Mouse (Mus musculus) heart, adult 2 months (tissue): ENCODE measurements around the gene Six2. TPM values are rescaled to one million over a fixed set of nuclear protein-coding genes. Genes with fewer than 3 reads are reported as not detected.
"Not testable (repeated sequence)": the region's sequence is repeated elsewhere in the genome, so short reads cannot be mapped to it uniquely, and the experiment has no call there.

ENCODE experiments used
- DNase-seq, 2 experiments: peaks; one replicate each; pipeline ENCODE4 v3.0.0; 2021
- H3K27ac ChIP-seq: fragments of 200-600 bp; 2 replicates; pipeline ENCODE4 v1.8.1; 2022
- H3K27me3 ChIP-seq: fragments of 200-500 bp; 2 replicates; pipeline ENCODE4 v1.6.1; 2012; ENCODE audit warnings: mild to moderate bottlenecking, low read length, inconsistent platforms, mixed read lengths; ENCODE audit not compliant: control insufficient read depth, insufficient read depth
- H3K36me3 ChIP-seq: fragments of 200-500 bp; 2 replicates; pipeline ENCODE4 v1.6.1; 2012; ENCODE audit warnings: low read length, inconsistent platforms; ENCODE audit not compliant: control insufficient read depth, insufficient read depth
- H3K4me1 ChIP-seq: fragments of 200-500 bp; 2 replicates; pipeline ENCODE4 v1.6.1; 2011; ENCODE audit warnings: low read length; ENCODE audit not compliant: control insufficient read depth, insufficient read depth
- H3K4me3 ChIP-seq: fragments of 200-600 bp; 2 replicates; pipeline ENCODE4 v1.8.1; 2022
- H3K79me2 ChIP-seq: fragments of 200-500 bp; replicated peaks from 2 replicates; pipeline ENCODE4 v1.6.1; 2012; ENCODE audit warnings: mild to moderate bottlenecking, inconsistent platforms, low read length, moderate library complexity, mixed read lengths; ENCODE audit not compliant: control insufficient read depth, insufficient read depth
- H3K9ac ChIP-seq: fragments of 200-500 bp; 2 replicates; pipeline ENCODE4 v1.6.1; 2012; ENCODE audit warnings: low read depth, mild to moderate bottlenecking, control low read depth, inconsistent platforms, low read length, mixed read lengths
- CTCF ChIP-seq: fragments of 200-600 bp; IDR thresholded peaks from 2 replicates; pipeline ENCODE4 v1.8.1; 2022; ENCODE audit warnings: antibody characterized with exemption, mild to moderate bottlenecking, moderate library complexity
- EP300 ChIP-seq: fragments of 200-500 bp; IDR thresholded peaks from 2 replicates; pipeline ENCODE4 v1.6.1; 2011; ENCODE audit warnings: low read depth, low read length, control low read depth; ENCODE audit not compliant: insufficient read depth
- POLR2A ChIP-seq: fragments of 200-500 bp; IDR thresholded peaks from 2 replicates; pipeline ENCODE4 v1.6.1; 2011; ENCODE audit warnings: mild to moderate bottlenecking, low read depth, low read length, control low read depth; ENCODE audit not compliant: insufficient read depth
- WGBS: fragments of 180-500 bp; shearing (Covaris S2); methylation state at CpG from one replicate; pipeline ENCODE4 v1.1.7; 2018; 5-methylcytosine and 5-hydroxymethylcytosine counted together
- intact Hi-C: fragments of 180-260 bp; cut with DNase I; formaldehyde crosslinking; loops from one replicate; pipeline ENCODE4 v1.15.1; 2025
- polyA plus RNA-seq: library from polyadenylated mRNA; depleted of rRNA; stranded (reverse); fragments of >200 nt; gene quantifications from 2 replicates; pipeline ENCODE4 v1.2.3, GENCODE M21; 2012
- total RNA-seq, 2 experiments: library from RNA; stranded (reverse); gene quantifications; 2 replicates each; pipeline ENCODE4 v1.2.3; 2021

Gene Six2
- total and polyA plus RNA-seq, 3 experiments, result 0.35 to 0.43 TPM; not detected in 1

- no peak overlapping the region for H3K27ac ChIP-seq
- TF ChIP-seq CTCF, result no peak
- intact Hi-C loops, result no loop called here
- no peaks in the 10 kb centered on the region for H3K36me3 ChIP-seq
- peak in 1 of 2 experiments; percentile 22 for DNase-seq
- peaks cover 44% of the 10 kb centered on the region for H3K27me3 ChIP-seq
- H3K4me3 ChIP-seq, result peak overlapping the region; percentile 43
- no peak overlapping the region for H3K9ac ChIP-seq
- H3K4me1 ChIP-seq, result no peaks in the 10 kb centered on the region
- 2% methylated on average over 107 of the region's 109 CpGs for WGBS
- no peaks in the 10 kb centered on the region for H3K79me2 ChIP-seq
These were observed 446 bp downstream of the Six2 start for GRCm38 (mm10) chr17:85687421-85688235.

DNA sequence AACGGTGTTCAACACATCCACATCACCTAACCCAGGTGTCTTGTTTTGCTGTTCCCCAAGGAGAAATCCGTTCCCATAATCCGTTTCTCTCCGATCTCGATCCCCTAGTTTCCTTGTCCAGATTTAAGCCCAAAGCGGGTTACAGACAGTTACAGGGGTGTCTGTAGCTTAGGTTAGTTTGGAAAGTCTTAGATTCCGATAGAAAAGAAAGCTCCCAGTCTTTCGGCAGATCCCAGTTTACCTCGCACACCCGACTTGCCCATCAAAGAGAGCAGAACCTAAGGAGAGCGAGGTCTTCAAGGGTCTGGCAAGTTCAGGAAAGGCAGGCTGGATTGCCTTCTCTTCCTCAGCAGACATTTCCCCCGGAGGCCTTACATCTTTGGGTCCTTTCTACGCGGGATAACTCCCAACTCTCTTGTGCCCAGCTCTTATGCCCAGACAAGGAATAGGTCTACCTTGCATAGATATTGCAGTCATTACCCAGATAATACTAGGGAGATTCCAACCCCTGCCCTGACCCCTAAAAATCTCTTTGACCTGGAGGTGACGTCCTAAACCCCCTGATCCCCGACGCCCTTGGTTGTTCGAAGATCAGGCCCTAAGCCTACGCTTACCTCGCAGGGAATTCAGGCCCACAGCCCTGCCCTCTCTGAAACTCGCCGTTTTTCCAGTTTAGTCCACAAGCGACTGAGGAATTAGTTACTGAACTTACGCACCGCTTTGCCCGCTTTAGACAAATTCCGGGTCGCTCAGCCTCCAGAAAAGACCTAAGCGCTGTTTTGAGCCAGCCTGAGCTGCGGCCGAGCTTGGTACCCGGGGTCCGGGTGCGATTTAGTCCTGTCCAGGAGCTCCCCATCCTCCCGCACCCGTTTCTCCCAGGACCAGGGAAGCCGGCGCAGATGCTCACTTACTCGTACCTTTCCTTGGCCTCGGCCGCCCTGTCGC, 1.3 kb downstream of the Six2 start:
- intact Hi-C loops, result no loop called here
- peaks cover 45% of the 10 kb centered on the region for H3K27me3 ChIP-seq
- 16% methylated on average over 42 of the region's 42 CpGs for WGBS
- H3K79me2 ChIP-seq, result no peaks in the 10 kb centered on the region
- H3K4me3 ChIP-seq, result no peak overlapping the region; the same call in 1 of the 2 replicates
- DNase-seq, result no peak
- TF ChIP-seq EP300, result no peak
- no peak for TF ChIP-seq CTCF
- TF ChIP-seq POLR2A, result no peak
- H3K36me3 ChIP-seq, result no peaks in the 10 kb centered on the region
- H3K4me1 ChIP-seq, result no peaks in the 10 kb centered on the region
- H3K27ac ChIP-seq, result no peak overlapping the region
- no peak overlapping the region for H3K9ac ChIP-seq

DNA sequence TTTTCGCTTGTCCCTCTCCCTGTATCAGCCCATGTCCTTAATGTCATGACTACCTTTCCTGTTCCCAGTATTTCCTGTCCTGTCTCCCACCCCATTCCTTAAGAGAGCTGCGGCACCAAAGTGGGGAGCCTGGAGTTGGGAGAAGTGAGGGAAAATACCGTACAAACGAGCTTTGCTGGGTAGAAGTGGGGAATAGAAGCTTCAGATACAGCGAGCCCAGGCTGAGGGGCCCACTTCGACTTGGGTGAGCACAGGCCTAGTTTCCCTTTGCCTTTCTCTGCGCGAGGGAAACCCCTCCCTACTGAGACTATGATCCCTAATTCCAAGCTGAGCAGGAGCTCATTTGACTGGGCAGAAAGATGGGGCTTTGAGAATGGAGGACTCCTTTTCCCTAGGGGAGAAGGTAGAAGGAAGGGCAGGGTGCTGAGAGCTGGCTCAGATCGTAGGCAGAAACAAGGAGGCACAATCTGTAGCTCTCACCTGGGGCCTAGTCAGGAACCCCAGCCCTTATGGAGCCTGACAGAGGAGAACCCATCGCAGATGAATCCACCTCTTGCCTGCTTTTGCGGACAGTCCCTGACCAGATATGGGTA, 2.3 kb downstream of the Six2 start:
- peaks cover 40% of the 10 kb centered on the region for H3K27me3 ChIP-seq
- no peak overlapping the region for H3K27ac ChIP-seq
- H3K79me2 ChIP-seq, result no peaks in the 10 kb centered on the region
- H3K9ac ChIP-seq, result no peak overlapping the region
- no peaks in the 10 kb centered on the region for H3K4me1 ChIP-seq
- no peak overlapping the region for H3K4me3 ChIP-seq
- intact Hi-C loops, result no loop called here
- no peaks in the 10 kb centered on the region for H3K36me3 ChIP-seq
- no peak for TF ChIP-seq EP300
- no peak for TF ChIP-seq CTCF
- no peak for TF ChIP-seq POLR2A
- 26% methylated on average over 11 of the region's 11 CpGs for WGBS
- no peak for DNase-seq

DNA sequence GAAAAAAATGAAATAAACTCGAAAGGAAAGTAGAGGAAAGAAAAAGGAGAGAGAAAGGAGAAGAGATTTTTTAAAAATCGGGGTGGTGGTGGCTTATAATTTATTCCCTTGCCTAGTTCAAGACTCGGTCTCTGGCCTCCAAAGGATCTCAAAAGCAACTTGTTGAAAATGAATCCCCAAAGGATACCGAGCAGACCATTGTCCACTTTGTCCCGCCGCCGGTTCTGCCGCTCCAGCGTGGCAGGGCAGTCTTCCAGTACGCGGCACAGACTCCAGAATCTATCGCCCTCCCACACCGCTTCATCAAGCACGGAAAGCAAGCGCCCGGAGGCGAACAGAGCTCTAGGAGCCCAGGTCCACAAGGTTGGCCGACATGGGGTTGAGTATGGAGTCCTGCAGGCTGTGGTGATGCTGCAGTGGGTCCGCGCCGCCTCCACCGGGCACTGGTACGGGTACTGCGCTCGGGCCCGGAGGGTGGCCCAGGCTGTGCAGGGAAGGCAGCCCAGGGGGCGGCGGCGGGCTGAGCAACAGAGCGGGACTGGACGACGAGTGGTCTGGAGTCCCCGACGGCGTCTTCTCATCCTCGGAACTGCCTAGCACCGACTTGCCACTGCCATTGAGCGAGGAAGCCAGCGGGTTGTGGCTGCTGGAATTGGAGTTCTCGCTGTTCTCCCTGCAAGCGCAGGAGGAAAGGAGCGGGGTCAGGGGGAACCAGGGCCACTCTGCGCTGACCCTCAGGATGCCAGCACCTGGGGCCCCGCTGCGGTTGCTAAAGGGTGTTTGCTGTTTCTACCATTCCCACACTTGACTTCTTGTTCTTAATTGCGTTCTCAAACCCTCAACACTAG, 3.0 kb downstream of the Six2 start:
- no peak for DNase-seq
- H3K36me3 ChIP-seq, result no peaks in the 10 kb centered on the region
- peaks cover 42% of the 10 kb centered on the region for H3K27me3 ChIP-seq
- intact Hi-C loops, result no loop called here
- 5% methylated on average over 46 of the region's 46 CpGs for WGBS
- no peak for TF ChIP-seq POLR2A
- TF ChIP-seq CTCF, result no peak
- TF ChIP-seq EP300, result no peak
- no peak overlapping the region for H3K27ac ChIP-seq
- no peak overlapping the region for H3K4me3 ChIP-seq
- H3K79me2 ChIP-seq, result no peaks in the 10 kb centered on the region
- H3K4me1 ChIP-seq, result no peaks in the 10 kb centered on the region
- H3K9ac ChIP-seq, result no peak overlapping the region

DNA sequence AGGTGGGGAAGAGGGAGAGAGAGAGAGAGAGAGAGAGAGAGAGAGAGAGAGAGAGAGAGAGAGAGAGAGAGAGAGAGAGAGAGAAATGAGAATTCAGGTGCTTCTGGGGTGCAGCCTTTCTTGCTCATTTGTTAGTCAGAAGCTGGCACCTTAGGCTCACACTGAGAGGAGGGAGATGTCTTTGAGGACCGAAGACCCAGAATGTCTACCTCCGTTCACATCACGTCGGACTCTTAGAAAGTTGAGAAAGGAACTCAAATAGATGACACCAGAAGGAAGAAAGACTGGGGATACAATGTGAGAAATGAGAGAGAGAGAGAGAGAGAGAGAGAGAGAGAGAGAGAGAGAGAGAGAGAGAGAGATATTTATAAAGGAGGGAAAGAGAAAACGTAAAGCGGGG, 3.6 kb downstream of the Six2 start:
- intact Hi-C loops, H3K4me3 ChIP-seq, DNase-seq, H3K36me3 ChIP-seq, H3K4me1 ChIP-seq, H3K9ac ChIP-seq, H3K79me2 ChIP-seq, H3K27ac ChIP-seq: not testable (repeated sequence)
- WGBS, result 18% methylated on average over 6 of the region's 6 CpGs
- H3K27me3 ChIP-seq, result peaks cover 43% of the 10 kb centered on the region
